Mouse (Mus musculus) stomach, postnatal 0 days (tissue): ENCODE measurements at regions not wholly inside any gene's neighbourhood (a gene's known extent, or its start where the extent isn't known, plus 50 kb on each side); places are given as distances from the start of the nearest gene placed in this dataset.

Experiments
- ATAC-seq: fragments of 200-750 bp; cut with Nextera tagmentation; 2 replicates; pipeline ENCODE4 v1.8.0; 2017; ENCODE audit not compliant: low FRiP score, low TSS enrichment
- DNase-seq: peaks from one replicate; pipeline ENCODE4 v3.0.0-alpha.2; 2016; ENCODE audit warnings: low spot score
- H3K27ac ChIP-seq: fragments of 300-500 bp; sonication (generic); replicated peaks from 2 replicates; pipeline ENCODE4 v1.5.1; 2014; ENCODE audit warnings: mild to moderate bottlenecking, control low read depth
- H3K27me3 ChIP-seq: fragments of 300-500 bp; sonication (generic); 2 replicates; pipeline ENCODE4 v1.6.1; 2014; ENCODE audit warnings: low read length; ENCODE audit not compliant: control insufficient read depth, insufficient read depth
- H3K36me3 ChIP-seq: fragments of 300-500 bp; sonication (generic); 2 replicates; pipeline ENCODE4 v1.6.1; 2014; ENCODE audit warnings: low read length, mixed read lengths; ENCODE audit not compliant: control insufficient read depth, insufficient read depth
- H3K4me1 ChIP-seq: fragments of 300-500 bp; sonication (generic); replicated peaks from 2 replicates; pipeline ENCODE4 v1.6.1; 2014; ENCODE audit warnings: antibody characterized with exemption; ENCODE audit not compliant: control insufficient read depth, insufficient read depth
- H3K4me2 ChIP-seq: fragments of 300-500 bp; sonication (generic); replicated peaks from 2 replicates; pipeline ENCODE4 v1.6.1; 2014; ENCODE audit warnings: low read depth, mild to moderate bottlenecking, control low read depth, moderate library complexity
- H3K4me3 ChIP-seq: fragments of 300-500 bp; sonication (generic); 2 replicates; pipeline ENCODE4 v1.5.1; 2014; ENCODE audit warnings: low read depth, low read length, control low read depth
- H3K9ac ChIP-seq: fragments of 300-500 bp; sonication (generic); 2 replicates; pipeline ENCODE4 v1.6.1; 2014; ENCODE audit warnings: mild to moderate bottlenecking, low read length, control low read depth, mixed read lengths
- H3K9me3 ChIP-seq: fragments of 300-500 bp; sonication (generic); 2 replicates; pipeline ENCODE4 v1.6.1; 2016; ENCODE audit warnings: low read length; ENCODE audit not compliant: control insufficient read depth
- CTCF ChIP-seq: IDR thresholded peaks from 2 replicates; pipeline ENCODE4 v1.5.1; 2016; ENCODE audit warnings: antibody characterized with exemption, low read depth, mild to moderate bottlenecking, moderate library complexity
- EP300 ChIP-seq: optimal IDR thresholded peaks from 2 replicates; pipeline ENCODE3; 2016; ENCODE audit warnings: antibody characterized with exemption
- WGBS: fragments of 180-500 bp; shearing (Covaris S2); extraction: QIAGEN DNeasy Blood & Tissue Kit; methylation state at CpG from one replicate; pipeline ENCODE4 v1.1.7; 2014; 5-methylcytosine and 5-hydroxymethylcytosine counted together

DNA sequence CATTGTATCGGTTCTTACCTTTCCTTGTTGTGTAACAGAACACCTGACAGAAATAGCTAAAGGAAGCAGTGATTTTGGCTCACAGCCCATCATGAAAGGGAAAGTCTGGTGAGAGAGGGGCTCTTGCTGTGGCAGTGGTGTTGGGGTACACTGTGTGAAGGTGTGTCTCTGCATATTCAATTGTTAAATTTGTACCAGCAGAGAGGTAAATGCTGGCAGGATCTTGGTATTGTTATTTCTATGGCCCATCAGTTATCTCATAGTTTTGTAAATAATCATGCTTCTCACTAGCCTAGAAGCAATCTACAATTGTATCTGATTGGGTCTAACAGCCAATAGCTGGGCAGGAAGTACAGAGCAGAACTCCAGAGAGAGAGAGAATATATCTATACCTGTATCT, 95.7 kb downstream of the Mfap3l start:
- Histone ChIP-seq H3K4me1 (no peaks in the 10 kb centered on the region), H3K4me3 (no peak overlapping the region), H3K36me3 (no peaks in the 10 kb centered on the region), H3K9ac (no peak overlapping the region), H3K9me3 (no peaks in the 10 kb centered on the region), H3K27ac (no peak overlapping the region), H3K4me2 (no peak overlapping the region), H3K27me3 (no peaks in the 10 kb centered on the region)
- ATAC-seq (no peak), DNase-seq (no peak)
- TF ChIP-seq EP300 (no peak), CTCF (no peak)
- 84% methylated on average over 1 of the region's 1 CpGs for WGBS

DNA sequence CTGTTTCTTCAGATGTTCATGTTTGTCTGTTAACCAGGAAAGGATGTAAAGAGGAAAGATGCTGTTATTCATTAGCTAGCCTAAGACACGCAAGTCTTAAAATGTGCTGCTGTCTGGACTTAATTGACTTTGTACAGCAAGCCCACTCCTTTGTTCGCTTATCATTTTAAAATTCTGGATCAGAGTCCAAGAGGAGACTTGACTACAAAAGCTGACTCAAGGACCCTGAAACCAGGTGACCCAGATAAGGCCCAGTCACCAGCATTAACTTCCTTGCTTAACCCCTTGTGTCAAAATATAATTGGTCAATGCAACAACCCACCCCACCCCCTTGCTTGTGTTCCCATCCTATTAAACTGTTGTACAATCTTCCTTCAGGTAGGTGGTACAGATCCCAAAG, 99.9 kb downstream of the Mfap3l start:
- Histone ChIP-seq H3K4me1 (no peaks in the 10 kb centered on the region), H3K27ac (no peak overlapping the region), H3K4me2 (no peak overlapping the region), H3K27me3 (no peaks in the 10 kb centered on the region), H3K9me3 (no peaks in the 10 kb centered on the region), H3K9ac (no peak overlapping the region), H3K36me3 (no peaks in the 10 kb centered on the region), H3K4me3 (no peak overlapping the region)
- DNase-seq (no peak), ATAC-seq (no peak)
- 84% methylated on average over 2 of the region's 2 CpGs for WGBS
- no peak for TF ChIP-seq EP300
- no peak for TF ChIP-seq CTCF

DNA sequence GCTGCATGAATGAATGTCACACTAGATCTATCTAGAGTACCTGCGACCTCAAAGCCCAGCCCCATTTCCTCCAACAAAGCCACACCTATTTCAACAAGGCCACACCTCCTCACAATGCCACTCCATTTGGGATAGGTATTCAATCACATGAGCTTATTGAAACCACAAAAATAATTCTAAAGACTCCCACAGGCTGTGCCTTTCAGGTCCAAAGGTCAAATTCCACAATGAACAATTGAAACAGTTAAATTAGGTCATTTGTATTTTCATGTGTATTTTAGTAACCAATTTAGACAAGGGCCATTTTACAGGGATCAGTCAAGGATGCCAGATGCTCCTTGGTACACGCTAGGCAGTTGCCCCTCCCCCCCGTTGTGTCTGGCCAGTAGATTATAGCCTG, 103.3 kb downstream of the Mfap3l start:
- no peak for TF ChIP-seq CTCF
- TF ChIP-seq EP300, result no peak
- H3K4me1 ChIP-seq, result no peaks in the 10 kb centered on the region
- DNase-seq (no peak), ATAC-seq (no peak)
- H3K4me3 ChIP-seq, result no peak overlapping the region
- no peak overlapping the region for H3K27ac ChIP-seq
- H3K9ac ChIP-seq, result no peak overlapping the region
- H3K9me3 ChIP-seq, result no peaks in the 10 kb centered on the region
- no peak overlapping the region for H3K4me2 ChIP-seq
- H3K27me3 ChIP-seq, result no peaks in the 10 kb centered on the region
- WGBS, result 67% methylated on average over 3 of the region's 3 CpGs
- H3K36me3 ChIP-seq, result no peaks in the 10 kb centered on the region

DNA sequence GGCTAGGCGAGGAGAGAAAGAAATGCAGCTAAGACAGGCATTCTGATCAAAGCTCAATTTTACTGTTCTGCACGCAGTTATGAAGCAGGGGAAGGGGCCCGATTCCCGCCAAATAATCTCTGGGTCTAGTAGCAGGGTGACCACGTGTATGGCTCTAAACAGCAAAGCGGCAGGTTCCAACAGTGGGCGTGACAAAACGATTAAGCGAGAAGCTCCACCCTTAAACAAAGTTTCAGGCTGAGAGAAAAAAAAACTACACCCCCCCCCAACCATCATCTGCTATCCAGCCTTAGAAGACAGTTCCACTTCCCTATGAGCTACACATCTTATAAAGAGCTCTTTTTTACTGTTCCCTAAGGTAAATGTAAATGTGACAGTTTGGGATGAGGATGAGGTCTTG, 103.8 kb downstream of the Mfap3l start:
- ATAC-seq, result no peak
- Histone ChIP-seq H3K4me3 (no peak overlapping the region), H3K9me3 (no peaks in the 10 kb centered on the region), H3K27ac (no peak overlapping the region), H3K27me3 (no peaks in the 10 kb centered on the region), H3K36me3 (no peaks in the 10 kb centered on the region), H3K9ac (no peak overlapping the region), H3K4me2 (no peak overlapping the region), H3K4me1 (no peaks in the 10 kb centered on the region)
- DNase-seq, result no peak
- 85% methylated on average over 9 of the region's 9 CpGs for WGBS
- TF ChIP-seq EP300 (no peak), CTCF (no peak)

DNA sequence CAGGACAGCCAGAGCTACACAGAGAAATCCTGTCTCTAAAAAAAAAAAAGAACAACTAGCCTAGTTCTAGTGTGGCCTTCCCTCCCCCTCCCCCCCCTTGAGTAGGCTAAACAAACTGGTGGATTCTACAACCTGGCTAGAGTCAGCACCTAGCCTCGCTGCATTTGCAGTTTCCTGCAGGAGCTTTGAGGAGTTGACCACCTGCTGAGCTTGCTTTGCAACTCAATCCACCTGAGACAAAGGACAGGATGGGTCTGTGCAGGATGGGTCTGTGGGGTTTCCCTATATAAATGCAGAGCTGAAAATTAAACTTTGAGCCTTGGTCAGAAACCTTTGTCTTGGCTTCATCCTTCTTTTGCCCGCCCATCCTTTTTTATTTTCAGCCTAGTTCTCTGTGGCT, 104.3 kb downstream of the Mfap3l start:
- H3K9me3 ChIP-seq, result no peaks in the 10 kb centered on the region
- H3K9ac ChIP-seq, result no peak overlapping the region
- 55% methylated on average over 2 of the region's 2 CpGs for WGBS
- no peaks in the 10 kb centered on the region for H3K4me1 ChIP-seq
- H3K4me3 ChIP-seq, result no peak overlapping the region
- DNase-seq (no peak), ATAC-seq (no peak)
- no peak overlapping the region for H3K27ac ChIP-seq
- H3K4me2 ChIP-seq, result no peak overlapping the region
- H3K36me3 ChIP-seq, result no peaks in the 10 kb centered on the region
- TF ChIP-seq EP300 (no peak), CTCF (no peak)
- H3K27me3 ChIP-seq, result no peaks in the 10 kb centered on the region

DNA sequence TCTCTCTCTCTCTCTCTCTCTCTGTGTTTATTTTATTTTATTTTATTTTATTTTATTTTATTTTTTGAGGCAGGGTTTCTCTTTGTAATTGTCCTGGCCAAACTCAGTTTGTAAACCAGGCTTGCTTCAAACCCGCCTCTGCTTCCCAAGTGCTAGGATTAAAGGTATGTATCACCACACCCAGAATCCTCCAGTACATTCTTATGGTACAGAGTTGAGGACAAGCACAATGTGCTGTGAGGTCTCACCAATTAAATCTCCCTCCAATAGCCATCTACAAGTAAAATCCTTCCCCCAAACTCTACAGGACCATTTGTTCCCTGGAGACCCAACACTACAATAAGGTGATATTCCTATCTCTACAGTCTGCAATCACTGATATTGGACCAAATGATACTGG, 105.0 kb downstream of the Mfap3l start:
- no peak for ATAC-seq
- no peaks in the 10 kb centered on the region for H3K4me1 ChIP-seq
- no peak overlapping the region for H3K4me3 ChIP-seq
- DNase-seq, result no peak
- H3K27ac ChIP-seq, result no peak overlapping the region
- 90% methylated on average over 1 of the region's 1 CpGs for WGBS
- no peak overlapping the region for H3K9ac ChIP-seq
- H3K36me3 ChIP-seq, result no peaks in the 10 kb centered on the region
- TF ChIP-seq EP300 (no peak), CTCF (no peak)
- H3K4me2 ChIP-seq, result no peak overlapping the region
- no peaks in the 10 kb centered on the region for H3K27me3 ChIP-seq
- no peaks in the 10 kb centered on the region for H3K9me3 ChIP-seq

DNA sequence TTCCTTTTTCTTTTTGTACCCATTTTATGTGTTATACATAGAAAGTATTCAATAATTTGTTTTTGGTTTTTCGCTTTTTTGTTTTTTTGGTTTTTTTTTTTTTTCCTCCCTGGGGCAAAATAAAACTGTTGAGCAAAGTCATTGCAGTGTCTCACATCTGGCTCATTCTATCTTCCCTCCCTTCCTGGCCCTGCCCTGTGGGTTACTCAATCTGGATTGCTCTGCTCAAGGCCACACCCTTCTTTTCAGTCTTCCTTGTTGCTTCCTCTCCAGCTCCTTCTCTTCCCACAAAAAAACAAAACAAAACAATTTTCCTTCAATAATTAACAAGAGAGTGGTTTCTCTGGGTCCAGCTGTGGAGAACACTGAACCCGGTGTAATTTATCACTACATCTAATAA, 113.2 kb downstream of the Mfap3l start:
- Histone ChIP-seq H3K4me3 (no peak overlapping the region), H3K4me2 (no peak overlapping the region), H3K9me3 (no peaks in the 10 kb centered on the region), H3K9ac (no peak overlapping the region), H3K36me3 (no peaks in the 10 kb centered on the region), H3K27me3 (no peaks in the 10 kb centered on the region), H3K4me1 (no peaks in the 10 kb centered on the region), H3K27ac (no peak overlapping the region)
- 81% methylated on average over 2 of the region's 2 CpGs for WGBS
- ATAC-seq (no peak), DNase-seq (no peak)
- no peak for TF ChIP-seq EP300
- TF ChIP-seq CTCF, result no peak
